7 mouse cellular contexts compared by ENCODE assay signal in genomic region chr5:64968961-64969860, GRCm38 (mm10). TPM values are rescaled to one million over a fixed set of nuclear protein-coding genes. Genes with fewer than 3 reads are reported as not detected.
A peak's percentile ranks its signal among the peaks of the same experiment; 100 is the strongest.
DNase-seq lines count a peak whose midpoint lies in the region; ATAC-seq and TF ChIP-seq lines count a peak whose summit lies in the region.

No protein-coding gene starts in this region.

- dilution Hi-C loops in CH12.LX (cut with MboI; ENCODE audit: extremely low pct_ligation_motif_present, extremely low pct_unique_long_range_greater_than_20kb, low sequenced_read_pairs): no loop called here

- H3K4me2 ChIP-seq in CH12.LX (ENCODE audit: insufficient read depth, low read depth, poor library complexity, severe bottlenecking): peak overlapping the region; percentile 65
- H3K4me2 ChIP-seq in forebrain, embryonic 12.5 days: peak overlapping the region; percentile 95
- peak overlapping the region; percentile 97 for H3K4me2 ChIP-seq in hindbrain, embryonic 16.5 days (ENCODE audit: low read length)
- peak overlapping the region; percentile 73 for H3K4me2 ChIP-seq in liver, postnatal 0 days (ENCODE audit: low read depth, low read length)
- H3K4me2 ChIP-seq in neural tube, embryonic 13.5 days: peak overlapping the region; percentile 96

- peaks cover 0 to 7% of the 10 kb centered on the region in 2 experiments; a peak in 2 of 4 replicates for H3K4me1 ChIP-seq in CH12.LX (ENCODE audit: control insufficient read depth in 1 of 2, insufficient read depth in 2 of 2)
- H3K4me1 ChIP-seq in forebrain, embryonic 12.5 days: peaks cover 20% of the 10 kb centered on the region
- H3K4me1 ChIP-seq in hindbrain, embryonic 16.5 days (ENCODE audit: control insufficient read depth, insufficient read depth, low read depth, low read length): peaks cover 4% of the 10 kb centered on the region; the same call in 1 of the 2 replicates
- H3K4me1 ChIP-seq in liver, postnatal 0 days (ENCODE audit: insufficient read depth): peaks cover 3% of the 10 kb centered on the region; the same call in 1 of the 2 replicates
- H3K4me1 ChIP-seq in neural tube, embryonic 13.5 days (replicated peaks): peaks cover 15% of the 10 kb centered on the region

- peak; percentile 49 for DNase-seq in CH12.LX (ENCODE audit: extremely low read depth)
- peak; percentile 11 for DNase-seq in T-cell, adult 2 months (ENCODE audit: low spot score)
- peak; percentile 30 for DNase-seq in liver, postnatal 0 days
- DNase-seq in left cerebral cortex, adult 11 months (ENCODE audit: low spot score): no peak

- ATAC-seq in forebrain, embryonic 12.5 days (ENCODE audit: low FRiP score): peak; percentile 62
- ATAC-seq in hindbrain, embryonic 16.5 days: peak; percentile 60; the same call in 1 of the 2 replicates
- ATAC-seq in liver, postnatal 0 days: peak; percentile 58
- ATAC-seq in neural tube, embryonic 13.5 days (ENCODE audit: low read depth): peak; percentile 57; the same call in 1 of the 2 replicates

- no peaks in the 10 kb centered on the region for H3K36me3 ChIP-seq in CH12.LX (replicated peaks in 1 of 2; ENCODE audit: control insufficient read depth in 1 of 2, insufficient read depth in 1 of 2, low read length in 1 of 2)
- no peaks in the 10 kb centered on the region for H3K36me3 ChIP-seq in forebrain, embryonic 12.5 days (replicated peaks)
- H3K36me3 ChIP-seq in hindbrain, embryonic 16.5 days (ENCODE audit: control insufficient read depth, insufficient read depth, low read length): no peaks in the 10 kb centered on the region
- H3K36me3 ChIP-seq in liver, postnatal 0 days (replicated peaks; ENCODE audit: insufficient read depth, low read length): no peaks in the 10 kb centered on the region
- H3K36me3 ChIP-seq in neural tube, embryonic 13.5 days: no peaks in the 10 kb centered on the region

- peak overlapping the region; percentile 66 to 79 (median 70) for H3K4me3 ChIP-seq in CH12.LX (replicated peaks in 1 of 3; ENCODE audit: low read depth in 2 of 3, low read length in 2 of 3, poor library complexity in 1 of 3)
- peak overlapping the region; percentile 69 for H3K4me3 ChIP-seq in forebrain, embryonic 12.5 days (replicated peaks)
- peak overlapping the region; percentile 67 for H3K4me3 ChIP-seq in hindbrain, embryonic 16.5 days (ENCODE audit: low read length)
- peak overlapping the region; percentile 57 for H3K4me3 ChIP-seq in liver, postnatal 0 days (ENCODE audit: low read depth, low read length)
- peak overlapping the region; percentile 56 for H3K4me3 ChIP-seq in neural tube, embryonic 13.5 days

- in situ Hi-C loops in CH12.LX (cut with MboI; ENCODE audit: low pct_ligation_motif_present, low pct_unique_long_range_greater_than_20kb, low sequenced_read_pairs): no loop called here

- no peak overlapping the region for H3K27ac ChIP-seq in CH12.LX (ENCODE audit: insufficient read depth, low read depth)
- H3K27ac ChIP-seq in forebrain, embryonic 12.5 days: no peak overlapping the region
- H3K27ac ChIP-seq in hindbrain, embryonic 16.5 days (ENCODE audit: low read depth, low read length): 0 out of 2 replicates have a peak overlapping the region, but pooled peaks have one; percentile 29
- H3K27ac ChIP-seq in liver, postnatal 0 days (ENCODE audit: low read depth): peak overlapping the region; percentile 48
- no peak overlapping the region for H3K27ac ChIP-seq in neural tube, embryonic 13.5 days (replicated peaks)

- TF ChIP-seq POLR2A in CH12.LX (IDR thresholded peaks at IDR 0.05; ENCODE audit: low read depth, low read length): no peak

- H3K9ac ChIP-seq in CH12.LX (ENCODE audit: insufficient read depth, low read depth): peak overlapping the region; percentile 17
- H3K9ac ChIP-seq in forebrain, embryonic 12.5 days: peak overlapping the region; percentile 71
- peak overlapping the region; percentile 69 for H3K9ac ChIP-seq in hindbrain, embryonic 16.5 days (ENCODE audit: low read depth, low read length)
- H3K9ac ChIP-seq in liver, postnatal 0 days (replicated peaks): peak overlapping the region; percentile 68
- peak overlapping the region; percentile 70 for H3K9ac ChIP-seq in neural tube, embryonic 13.5 days

- peaks cover 11% of the 10 kb centered on the region for H3K27me3 ChIP-seq in CH12.LX (replicated peaks)
- peaks cover 24% of the 10 kb centered on the region for H3K27me3 ChIP-seq in forebrain, embryonic 12.5 days
- 0 out of 2 replicates have a peak, but pooled peaks cover 5% of the 10 kb centered on the region for H3K27me3 ChIP-seq in hindbrain, embryonic 16.5 days (replicated peaks; ENCODE audit: control insufficient read depth, insufficient read depth, low read length)
- no peaks in the 10 kb centered on the region for H3K27me3 ChIP-seq in liver, postnatal 0 days (ENCODE audit: insufficient read depth, low read length)
- peaks cover 22% of the 10 kb centered on the region for H3K27me3 ChIP-seq in neural tube, embryonic 13.5 days

- TF ChIP-seq RAD21 in CH12.LX (IDR thresholded peaks at IDR 0.05; ENCODE audit: low read depth, low read length): no peak

- 3% methylated on average over 14 of the region's 14 CpGs for WGBS in forebrain, embryonic 12.5 days
- WGBS in hindbrain, embryonic 16.5 days: 7% methylated on average over 14 of the region's 14 CpGs
- 7% methylated on average over 14 of the region's 14 CpGs for WGBS in liver, postnatal 0 days (ENCODE audit: insufficient replicate concordance)
- WGBS in neural tube, embryonic 13.5 days: 4% methylated on average over 14 of the region's 14 CpGs

- no peaks in the 10 kb centered on the region for H3K79me2 ChIP-seq in CH12.LX (replicated peaks; ENCODE audit: control insufficient read depth, extremely low read depth, insufficient read depth, poor library complexity, severe bottlenecking)

- no peaks in the 10 kb centered on the region for H3K9me3 ChIP-seq in CH12.LX (replicated peaks; ENCODE audit: low read length)
- no peaks in the 10 kb centered on the region for H3K9me3 ChIP-seq in forebrain, embryonic 12.5 days
- H3K9me3 ChIP-seq in hindbrain, embryonic 16.5 days (ENCODE audit: control insufficient read depth, low read length): no peaks in the 10 kb centered on the region
- no peaks in the 10 kb centered on the region for H3K9me3 ChIP-seq in liver, postnatal 0 days (ENCODE audit: low read length)
- no peaks in the 10 kb centered on the region for H3K9me3 ChIP-seq in neural tube, embryonic 13.5 days

- TF ChIP-seq EP300 in CH12.LX (IDR thresholded peaks at IDR 0.05; ENCODE audit: low read length): no peak
- no peak for TF ChIP-seq EP300 in liver, postnatal 0 days (IDR thresholded peaks at IDR 0.05; ENCODE audit: low read depth)

- peak in 1 of 2 experiments; percentile 30; a peak in 2 of 4 replicates for TF ChIP-seq CTCF in CH12.LX (conservative IDR thresholded peaks at IDR 0.05 in 1 of 2, IDR thresholded peaks at IDR 0.05 in 1 of 2; ENCODE audit: low read depth in 2 of 2, low read length in 2 of 2)
- peak; percentile 7; the same call in 1 of the 2 replicates for TF ChIP-seq CTCF in liver, postnatal 0 days (IDR thresholded peaks at IDR 0.05; ENCODE audit: low read depth)

TF ChIP-seq in CH12.LX, 34 proteins besides CTCF, POLR2A, EP300 and RAD21:
- TF ChIP-seq MEF2A (IDR thresholded peaks at IDR 0.05; ENCODE audit: borderline replicate concordance, low read depth, low read length) (no peak), BHLHE40 (IDR thresholded peaks at IDR 0.05; ENCODE audit: low read depth, low read length) (no peak), GABPA (IDR thresholded peaks at IDR 0.05; ENCODE audit: insufficient replicate concordance, low read depth, low read length) (no peak), POLR2AphosphoS2 (IDR thresholded peaks at IDR 0.05; ENCODE audit: low read depth, low read length) (no peak), ZC3H11A (IDR thresholded peaks at IDR 0.05; ENCODE audit: low read depth, low read length) (no peak), MXI1 (IDR thresholded peaks at IDR 0.05; ENCODE audit: low read depth, low read length) (peak; percentile 64), HCFC1 (IDR thresholded peaks at IDR 0.05; ENCODE audit: low read depth, low read length) (no peak), CHD1 (IDR thresholded peaks at IDR 0.05; ENCODE audit: low read depth, low read length) (0 out of 2 replicates have a peak, but pooled peaks have one; percentile 30), JUN (IDR thresholded peaks at IDR 0.05; ENCODE audit: insufficient read depth, low read depth, low read length) (no peak)
TF ChIP-seq in CH12.LX: peak in this region for 2.

RNA-seq across cellular contexts. Expression of gene Fam114a1, which starts 0.7 kb away (rescaled TPM):
- total RNA-seq in CH12.LX (2012; rRNA removed) (0.17 and 0.47 TPM in 2 replicates), CH12.LX (2014; rRNA removed) (0.12 and 0.36 TPM in 2 replicates)
- 0.16 and 0.27 TPM in 2 replicates for polyA plus RNA-seq in CH12.LX (2012; ENCODE audit: insufficient read length, low read depth)
- 9.6 and 15.0 TPM in 2 replicates for polyA plus RNA-seq in forebrain, embryonic 12.5 days (2016; fragmentation: Nextera tagmentation; extraction: Ambion mirVana)
- polyA plus RNA-seq in hindbrain, embryonic 16.5 days (2015; fragmentation: Nextera tagmentation; extraction: Ambion mirVana): 9.6 and 11.5 TPM in 2 replicates
- polyA plus RNA-seq in liver, postnatal 0 days (2015; fragmentation: Nextera tagmentation; extraction: Ambion mirVana): 9.4 and 10.2 TPM in 2 replicates
- 15.4 and 17.9 TPM in 2 replicates for polyA plus RNA-seq in neural tube, embryonic 13.5 days (2015; fragmentation: Nextera tagmentation; extraction: Ambion mirVana)

RNA-seq across cellular contexts. Expression of gene Tlr6, which starts 9.3 kb away (rescaled TPM):
- total RNA-seq in CH12.LX (2012; rRNA removed) (0.72 and 1.0 TPM in 2 replicates), CH12.LX (2014; rRNA removed) (2.5 and 5.1 TPM in 2 replicates)
- polyA plus RNA-seq in CH12.LX (2012; ENCODE audit: insufficient read length, low read depth): 4.6 and 5.4 TPM in 2 replicates
- 0.32 TPM in 2 replicates for polyA plus RNA-seq in forebrain, embryonic 12.5 days (2016; fragmentation: Nextera tagmentation; extraction: Ambion mirVana)
- 0.25 and 0.31 TPM in 2 replicates for polyA plus RNA-seq in hindbrain, embryonic 16.5 days (2015; fragmentation: Nextera tagmentation; extraction: Ambion mirVana)
- 0.47 and 0.79 TPM in 2 replicates for polyA plus RNA-seq in liver, postnatal 0 days (2015; fragmentation: Nextera tagmentation; extraction: Ambion mirVana)
- polyA plus RNA-seq in neural tube, embryonic 13.5 days (2015; fragmentation: Nextera tagmentation; extraction: Ambion mirVana): 0.54 and 0.85 TPM in 2 replicates

RNA-seq across cellular contexts. Expression of gene Tlr1, which starts 35.8 kb away (rescaled TPM):
- 4.3 and 6.4 TPM in 2 replicates for total RNA-seq in CH12.LX (2012; rRNA removed)
- 22.2 and 22.5 TPM in 2 replicates for total RNA-seq in CH12.LX (2014; rRNA removed)
- polyA plus RNA-seq in CH12.LX (2012; ENCODE audit: insufficient read length, low read depth): 21.3 and 26.5 TPM in 2 replicates
- 0.18 and 0.19 TPM in 2 replicates for polyA plus RNA-seq in forebrain, embryonic 12.5 days (2016; fragmentation: Nextera tagmentation; extraction: Ambion mirVana)
- polyA plus RNA-seq in hindbrain, embryonic 16.5 days (2015; fragmentation: Nextera tagmentation; extraction: Ambion mirVana): 0.29 and 0.46 TPM in 2 replicates
- 1.5 and 1.9 TPM in 2 replicates for polyA plus RNA-seq in liver, postnatal 0 days (2015; fragmentation: Nextera tagmentation; extraction: Ambion mirVana)
- 0.60 and 1.2 TPM in 2 replicates for polyA plus RNA-seq in neural tube, embryonic 13.5 days (2015; fragmentation: Nextera tagmentation; extraction: Ambion mirVana)

Comparison
In these comparisons a context has a peak if more than half of its experiments do, and no peak if none do; other contexts are left out.
1. H3K27ac ChIP-seq: peak in hindbrain, embryonic 16.5 days (single experiment) and liver, postnatal 0 days (single experiment); none in CH12.LX (single experiment), forebrain, embryonic 12.5 days (single experiment) and neural tube, embryonic 13.5 days (single experiment).
2. H3K9ac ChIP-seq: peak in every context shown above with its lines; median percentile 71 in forebrain, embryonic 12.5 days; 70 in neural tube, embryonic 13.5 days; 69 in hindbrain, embryonic 16.5 days; 68 in liver, postnatal 0 days; 17 in CH12.LX.
3. Peak in every context shown above with its lines, with median percentiles within 50 percentile points of each other: H3K4me2 ChIP-seq, H3K4me3 ChIP-seq and ATAC-seq.